Mouse (Mus musculus) stomach, embryonic 14.5 days (tissue): ENCODE results near the gene Cdc42ep1. TPM values are rescaled to one million over a fixed set of nuclear protein-coding genes. Genes with fewer than 3 reads are reported as not detected.

ENCODE experiments used
- ATAC-seq: fragments of 200-750 bp; cut with Nextera tagmentation; 2 replicates; pipeline ENCODE4 v1.8.0; 2017; ENCODE audit warnings: low read depth, moderate TSS enrichment; ENCODE audit not compliant: insufficient number of reproducible peaks, insufficient read depth, low FRiP score
- H3K27ac ChIP-seq: fragments of 300-500 bp; sonication (generic); 2 replicates; pipeline ENCODE4 v1.5.1; 2014; ENCODE audit warnings: mild to moderate bottlenecking, low read length, moderate library complexity, mixed read lengths
- H3K27me3 ChIP-seq: fragments of 300-500 bp; sonication (generic); 2 replicates; pipeline ENCODE4 v1.6.1; 2014; ENCODE audit warnings: low read length, control low read depth, mixed read lengths; ENCODE audit not compliant: control insufficient read depth, insufficient read depth
- H3K36me3 ChIP-seq: fragments of 300-500 bp; sonication (generic); 2 replicates; pipeline ENCODE4 v1.6.1; 2014; ENCODE audit warnings: mild to moderate bottlenecking, control low read depth, low read length, moderate library complexity, mixed read lengths; ENCODE audit not compliant: control insufficient read depth, insufficient read depth
- H3K4me1 ChIP-seq: fragments of 300-500 bp; sonication (generic); 2 replicates; pipeline ENCODE4 v1.6.1; 2014; ENCODE audit warnings: low read length, control low read depth, mixed read lengths; ENCODE audit not compliant: control insufficient read depth, insufficient read depth
- H3K4me2 ChIP-seq: fragments of 300-500 bp; sonication (generic); replicated peaks from 2 replicates; pipeline ENCODE4 v1.6.1; 2014; ENCODE audit warnings: low read depth, low read length, control low read depth
- H3K4me3 ChIP-seq: fragments of 300-500 bp; sonication (generic); 2 replicates; pipeline ENCODE4 v1.5.1; 2014; ENCODE audit warnings: low read depth, low read length, control low read depth
- H3K9ac ChIP-seq: fragments of 300-500 bp; sonication (generic); replicated peaks from 2 replicates; pipeline ENCODE4 v1.6.1; 2014; ENCODE audit warnings: low read depth, mild to moderate bottlenecking, control low read depth, low read length, moderate library complexity, mixed read lengths
- H3K9me3 ChIP-seq: fragments of 300-500 bp; sonication (generic); 2 replicates; pipeline ENCODE4 v1.6.1; 2016; ENCODE audit warnings: low read depth, low read length, control low read depth; ENCODE audit not compliant: control insufficient read depth
- WGBS: fragments of 180-500 bp; shearing (Covaris S2); extraction: QIAGEN DNeasy Blood & Tissue Kit; methylation state at CpG from one replicate; pipeline ENCODE4 v1.1.7; 2014; 5-methylcytosine and 5-hydroxymethylcytosine counted together
- polyA plus RNA-seq: library from polyadenylated mRNA; unstranded; fragments of >200 nt; fragmentation: Nextera tagmentation; extraction: Ambion mirVana; gene quantifications from 2 replicates; pipeline ENCODE4 v1.2.1, GENCODE M21; 2014

Cdc42ep1 gene
- 40.7 and 41.7 TPM in 2 replicates for polyA plus RNA-seq

- H3K9ac ChIP-seq, result peak within 1 kb of the TSS; percentile 89
- peak; percentile 84 for ATAC-seq
- H3K27ac ChIP-seq, result peak within 1 kb of the TSS; percentile 91
- H3K4me2 ChIP-seq, result peak within 1 kb of the TSS; percentile 78
- peak within 1 kb of the TSS; percentile 70 for H3K4me3 ChIP-seq
- peaks cover 48% of the 10 kb centered on the region for H3K4me1 ChIP-seq
- no peaks in the 10 kb centered on the region for H3K27me3 ChIP-seq
- no peaks in the 10 kb centered on the region for H3K9me3 ChIP-seq
- under 1% methylated on average over 86 of the region's 86 CpGs for WGBS
- peaks cover 7% of the 10 kb centered on the region; the same call in 1 of the 2 replicates for H3K36me3 ChIP-seq
Observed at GRCm38 (mm10) chr15:78842371-78843163, at the start of gene Cdc42ep1. Cdc42ep1 (plus strand) TSS chr15:78842624.

- no peak overlapping the region for H3K4me2 ChIP-seq
- H3K9ac ChIP-seq, result no peak overlapping the region
- H3K36me3 ChIP-seq, result no peaks in the 10 kb centered on the region
- peaks cover 9% of the 10 kb centered on the region; the same call in 1 of the 2 replicates for H3K4me1 ChIP-seq
- no peak; the same call in 1 of the 2 replicates for ATAC-seq
- H3K9me3 ChIP-seq, result no peaks in the 10 kb centered on the region
- no peak overlapping the region for H3K27ac ChIP-seq
- WGBS, result 37% methylated on average over 25 of the region's 25 CpGs
- H3K4me3 ChIP-seq, result no peak overlapping the region
- no peaks in the 10 kb centered on the region for H3K27me3 ChIP-seq
Observed at GRCm38 (mm10) chr15:78796196-78797059, 46.0 kb upstream of the Cdc42ep1 start.

- WGBS, result 73% methylated on average over 8 of the region's 8 CpGs
- no peak for ATAC-seq
- Histone ChIP-seq H3K9me3 (no peaks in the 10 kb centered on the region), H3K4me3 (no peak overlapping the region), H3K27ac (no peak overlapping the region), H3K9ac (no peak overlapping the region), H3K27me3 (no peaks in the 10 kb centered on the region), H3K4me1 (peaks cover 14% of the 10 kb centered on the region; the same call in 1 of the 2 replicates), H3K4me2 (no peak overlapping the region), H3K36me3 (no peaks in the 10 kb centered on the region)
Observed at GRCm38 (mm10) chr15:78797060-78797329, 45.4 kb upstream of the Cdc42ep1 start.

GRCm38 (mm10) chr15:78799029-78799428 lies 43.4 kb upstream of the Cdc42ep1 start:
- no peaks in the 10 kb centered on the region for H3K27me3 ChIP-seq
- no peaks in the 10 kb centered on the region for H3K36me3 ChIP-seq
- no peak overlapping the region for H3K27ac ChIP-seq
- WGBS, result 53% methylated on average over 21 of the region's 21 CpGs
- ATAC-seq, result no peak
- H3K4me3 ChIP-seq, result no peak overlapping the region
- no peak overlapping the region for H3K9ac ChIP-seq
- H3K9me3 ChIP-seq, result no peaks in the 10 kb centered on the region
- peaks cover 18% of the 10 kb centered on the region; the same call in 1 of the 2 replicates for H3K4me1 ChIP-seq
- H3K4me2 ChIP-seq, result no peak overlapping the region

- 63% methylated on average over 9 of the region's 9 CpGs for WGBS
- Histone ChIP-seq H3K9ac (no peak overlapping the region), H3K4me2 (peak overlapping the region; percentile 95), H3K27me3 (no peaks in the 10 kb centered on the region), H3K4me3 (peak overlapping the region; percentile 65), H3K27ac (no peak overlapping the region), H3K36me3 (no peaks in the 10 kb centered on the region), H3K4me1 (peaks cover 11% of the 10 kb centered on the region; the same call in 1 of the 2 replicates), H3K9me3 (no peaks in the 10 kb centered on the region)
- no peak for ATAC-seq
Observed at GRCm38 (mm10) chr15:78801571-78801970, 40.9 kb upstream of the Cdc42ep1 start.

- Histone ChIP-seq H3K27me3 (no peaks in the 10 kb centered on the region), H3K27ac (peak overlapping the region; percentile 36; the same call in 1 of the 2 replicates), H3K4me3 (peak overlapping the region; percentile 65), H3K9me3 (no peaks in the 10 kb centered on the region), H3K4me1 (peaks cover 10% of the 10 kb centered on the region; the same call in 1 of the 2 replicates), H3K9ac (peak overlapping the region; percentile 65), H3K4me2 (peak overlapping the region; percentile 95), H3K36me3 (no peaks in the 10 kb centered on the region)
- 4% methylated on average over 67 of the region's 67 CpGs for WGBS
- no peak for ATAC-seq
Observed at GRCm38 (mm10) chr15:78801971-78802741, 40.3 kb upstream of the Cdc42ep1 start.

- Histone ChIP-seq H3K4me3 (peak within 1 kb of the TSS; percentile 65), H3K4me1 (peaks cover 10% of the 10 kb centered on the region; the same call in 1 of the 2 replicates), H3K27me3 (no peaks in the 10 kb centered on the region)
Observed at GRCm38 (mm10) chr15:78802776-78803391, 39.5 kb upstream of the Cdc42ep1 start, which contains the start of gene Card10. Card10 (minus strand) TSS chr15:78803042.

More at GRCm38 (mm10) chr15:78802776-78803391, 39.5 kb upstream of the Cdc42ep1 start, which contains the start of gene Card10:
- H3K27ac ChIP-seq, result peak within 1 kb of the TSS; percentile 78; the same call in 1 of the 2 replicates
- 2% methylated on average over 66 of the region's 70 CpGs for WGBS
- H3K4me2 ChIP-seq, result peak within 1 kb of the TSS; percentile 95
- no peaks in the 10 kb centered on the region for H3K36me3 ChIP-seq
- H3K9ac ChIP-seq, result peak within 1 kb of the TSS; percentile 65
- ATAC-seq, result peak; percentile 59
- no peaks in the 10 kb centered on the region for H3K9me3 ChIP-seq
